Mouse (Mus musculus) embryonic facial prominence, embryonic 15.5 days (tissue): ENCODE measurements around the gene Rusc2. TPM values are rescaled to one million over a fixed set of nuclear protein-coding genes. Genes with fewer than 3 reads are reported as not detected.

Source experiments
- polyA plus RNA-seq: library from polyadenylated mRNA; unstranded; fragments of >200 nt; fragmentation: Nextera tagmentation; extraction: Ambion mirVana; gene quantifications from 2 replicates; pipeline ENCODE4 v1.2.1, GENCODE M21; 2015

Gene Rusc2
- polyA plus RNA-seq, 1 experiment from 2014 or later, result 18.2 TPM

Other genes with a start within 250 kb of the Rusc2 start
- gene Atp8b5, start 114.8 kb upstream of the Rusc2 start, polyA plus RNA-seq, result 0.42 and 0.63 TPM in 2 replicates
- gene Fam166b, start 47.2 kb downstream of the Rusc2 start, polyA plus RNA-seq, result 0.41 and 0.44 TPM in 2 replicates
- gene Tesk1, start 60.0 kb downstream of the Rusc2 start, polyA plus RNA-seq, result 9.2 and 9.3 TPM in 2 replicates
- 3.1 and 3.8 TPM in 2 replicates for gene Cd72, start 72.6 kb downstream of the Rusc2 start, polyA plus RNA-seq
- not detected in 2 replicates for gene Sit1, start 101.8 kb downstream of the Rusc2 start, polyA plus RNA-seq
- gene Ccdc107, start 110.9 kb downstream of the Rusc2 start, polyA plus RNA-seq, result 71.7 and 81.0 TPM in 2 replicates
- 36.8 and 39.8 TPM in 2 replicates for gene Arhgef39, start 117.7 kb downstream of the Rusc2 start, polyA plus RNA-seq
- 2.5 and 4.8 TPM in 2 replicates for gene Car9, start 125.0 kb downstream of the Rusc2 start, polyA plus RNA-seq
- gene Tpm2, start 141.8 kb downstream of the Rusc2 start, polyA plus RNA-seq, result 456 and 604 TPM in 2 replicates
- gene Creb3, start 180.4 kb downstream of the Rusc2 start, polyA plus RNA-seq, result 77.5 and 88.2 TPM in 2 replicates
- gene Tln1, start 180.7 kb downstream of the Rusc2 start, polyA plus RNA-seq, result 55.8 and 60.9 TPM in 2 replicates
- 28.6 and 32.5 TPM in 2 replicates for gene Rgp1, start 196.7 kb downstream of the Rusc2 start, polyA plus RNA-seq
- 21.3 and 22.3 TPM in 2 replicates for gene Gba2, start 196.9 kb downstream of the Rusc2 start, polyA plus RNA-seq
- 1.5 and 1.6 TPM in 2 replicates for gene Msmp, start 202.5 kb downstream of the Rusc2 start, polyA plus RNA-seq
- gene Npr2, start 250.0 kb downstream of the Rusc2 start, polyA plus RNA-seq, result 19.7 and 20.9 TPM in 2 replicates